Mouse (Mus musculus) kidney, postnatal 10 days (tissue): Measurements from ENCODE around the gene Plxdc2.

Source experiments
- DNase-seq: peaks from one replicate; pipeline ENCODE4 v3.0.0; 2021; ENCODE audit warnings: mixed read lengths

Gene Plxdc2

DNA sequence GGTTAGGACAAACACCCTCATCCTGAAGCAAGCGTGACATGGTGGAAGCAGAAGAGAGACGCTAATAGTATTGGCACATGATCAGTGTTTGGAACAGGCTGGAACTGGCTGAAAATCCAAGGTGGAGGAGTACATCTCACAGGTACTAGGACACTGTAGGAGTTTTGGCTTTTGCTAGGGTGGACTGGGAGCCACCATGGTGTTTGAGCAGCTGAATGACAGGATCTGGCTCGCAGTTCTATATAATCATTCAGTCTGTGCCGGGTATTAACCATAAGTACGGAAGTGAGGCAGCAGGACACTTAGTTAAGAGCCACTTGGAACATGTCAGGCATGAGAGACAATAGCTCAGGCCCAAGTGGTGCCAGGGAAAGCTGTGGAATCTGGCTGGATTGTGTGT is 82.9 kb downstream of the Plxdc2 start:
- DNase-seq, result no peak

DNA sequence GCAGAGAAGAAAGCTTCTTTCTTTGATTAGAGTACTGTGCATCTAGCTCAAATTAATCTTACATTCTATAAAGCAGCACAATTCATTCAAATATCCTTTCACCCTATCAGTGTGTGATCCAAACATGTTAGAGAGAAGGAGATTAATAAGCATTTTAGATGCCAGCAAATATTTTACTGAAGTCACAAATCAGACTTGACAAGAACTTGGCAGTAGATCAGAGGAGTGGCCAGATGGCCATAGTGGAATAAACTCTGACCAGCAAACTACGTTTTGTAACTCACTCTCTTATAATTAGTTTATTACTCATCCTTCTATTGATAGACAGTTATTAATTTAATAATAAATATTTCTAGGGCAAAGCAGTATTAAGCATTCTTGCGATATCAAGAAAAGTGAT is 86.5 kb downstream of the Plxdc2 start:
- no peak for DNase-seq

DNA sequence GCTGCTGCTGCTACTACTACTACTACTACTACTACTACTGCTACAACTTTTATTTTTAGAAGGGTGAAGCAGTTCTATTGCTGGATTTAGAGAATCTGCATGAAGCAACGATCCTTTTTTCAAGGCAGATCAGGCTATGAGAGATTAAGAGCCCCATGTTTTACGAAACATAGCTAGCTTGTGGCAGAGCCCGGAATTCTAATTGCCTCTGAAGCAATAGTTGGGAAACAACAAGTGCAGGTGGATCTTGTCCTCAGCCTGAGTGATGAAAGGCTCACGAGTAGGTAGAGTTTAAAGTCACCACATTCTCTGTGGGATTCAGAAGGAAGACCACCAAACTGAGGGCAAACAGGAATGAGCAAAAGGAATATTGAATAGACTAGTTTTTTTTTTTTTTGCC is 91.8 kb downstream of the Plxdc2 start:
- DNase-seq, result no peak

DNA sequence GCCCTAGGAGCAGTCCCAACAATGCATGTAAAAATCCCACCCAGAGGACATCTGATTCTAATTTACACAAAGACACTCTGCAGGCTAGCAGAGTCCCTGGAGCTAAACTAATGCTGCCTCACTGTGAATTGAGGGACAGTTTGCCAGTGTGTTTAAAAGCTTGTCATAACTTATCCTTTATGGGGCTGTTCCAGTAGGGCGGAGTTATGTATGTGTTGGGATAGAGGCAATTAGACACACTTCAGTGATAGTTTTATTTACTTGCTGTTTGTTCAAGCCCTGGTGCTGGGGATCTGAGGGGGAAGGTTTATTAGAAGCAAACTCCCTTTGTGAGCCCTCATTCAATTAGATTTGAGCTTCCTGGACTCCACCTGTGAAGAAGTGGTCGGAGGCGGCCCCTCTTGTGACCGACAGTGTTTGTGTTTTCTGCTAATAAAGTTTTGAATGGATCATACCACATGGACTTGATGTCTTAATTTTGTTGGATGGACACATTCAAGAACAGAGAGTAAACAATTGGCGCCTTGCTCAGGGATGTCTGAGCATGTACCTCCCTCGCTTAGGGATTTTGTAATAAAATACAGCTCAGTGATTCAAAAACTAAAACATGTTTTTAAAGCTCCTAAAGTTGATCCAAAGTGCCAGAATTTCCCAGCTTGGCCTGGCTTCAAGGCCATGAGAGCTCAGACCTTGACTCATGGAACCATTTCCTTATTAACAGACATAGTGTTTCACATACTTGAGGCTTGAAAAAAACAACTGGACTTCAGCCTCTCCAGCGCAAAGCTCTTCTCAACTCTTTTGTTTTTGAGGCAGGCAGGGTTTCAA is 94.9 kb downstream of the Plxdc2 start:
- DNase-seq, result peak; percentile 73

DNA sequence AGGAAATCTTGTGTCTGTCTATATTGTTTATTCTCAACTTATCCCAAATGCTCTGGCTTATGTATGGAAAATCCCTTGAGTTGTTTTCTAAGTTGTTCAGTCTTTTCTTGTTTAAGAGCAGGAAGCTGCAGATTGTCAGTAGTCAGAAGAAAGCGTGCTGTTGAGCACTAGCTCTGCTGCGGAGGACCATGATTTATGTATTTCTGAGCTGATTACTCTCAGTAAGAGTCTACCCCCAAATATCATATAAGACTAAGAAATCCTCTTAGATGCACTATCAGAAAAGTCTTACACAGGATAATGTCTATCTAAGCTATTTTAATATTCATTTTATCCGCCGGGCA is 95.5 kb downstream of the Plxdc2 start:
- DNase-seq, result no peak

DNA sequence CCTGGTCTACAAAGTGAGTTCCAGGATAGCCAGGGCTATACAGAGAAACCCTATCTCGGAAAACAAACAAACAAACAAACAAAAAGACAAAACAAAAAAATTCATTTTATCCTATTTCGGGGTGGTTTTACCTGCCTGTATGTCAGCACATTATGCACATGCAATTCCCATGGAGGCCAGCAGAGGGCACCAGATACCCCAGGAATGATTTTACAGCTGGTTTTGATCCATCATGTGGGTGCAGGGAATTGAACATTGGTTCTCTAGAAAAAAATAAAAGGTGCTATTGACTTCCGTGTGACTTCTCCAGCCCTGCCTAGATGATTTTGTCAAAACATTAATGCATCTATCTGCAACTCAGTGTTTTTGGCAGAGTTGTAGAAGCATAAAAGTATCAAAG is 96.0 kb downstream of the Plxdc2 start:
- DNase-seq, result peak; percentile 26

DNA sequence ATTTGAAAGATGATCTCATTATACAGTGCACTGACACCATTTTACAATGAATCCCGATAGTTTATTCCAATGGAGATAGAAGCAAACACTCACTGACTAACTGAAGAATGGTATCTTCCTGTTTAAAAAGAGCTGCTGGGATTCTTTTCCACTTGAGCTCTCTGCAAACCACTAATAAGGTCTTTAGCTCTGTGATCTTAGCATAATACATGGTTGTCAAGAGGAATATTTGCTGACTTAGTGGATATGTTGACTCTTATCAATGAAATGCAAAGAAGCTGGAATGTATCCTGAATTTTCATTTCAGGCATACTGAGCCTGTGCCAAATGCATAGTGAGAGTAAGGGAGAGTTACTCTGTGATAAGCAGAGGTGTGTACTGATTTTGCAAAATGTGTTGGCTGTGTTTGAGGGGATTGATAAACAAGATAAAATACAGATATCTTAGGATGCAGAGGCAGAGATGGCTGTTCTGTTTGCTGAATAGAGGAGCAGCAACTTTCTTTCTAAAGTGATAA is 100.2 kb downstream of the Plxdc2 start:
- DNase-seq, result no peak

DNA sequence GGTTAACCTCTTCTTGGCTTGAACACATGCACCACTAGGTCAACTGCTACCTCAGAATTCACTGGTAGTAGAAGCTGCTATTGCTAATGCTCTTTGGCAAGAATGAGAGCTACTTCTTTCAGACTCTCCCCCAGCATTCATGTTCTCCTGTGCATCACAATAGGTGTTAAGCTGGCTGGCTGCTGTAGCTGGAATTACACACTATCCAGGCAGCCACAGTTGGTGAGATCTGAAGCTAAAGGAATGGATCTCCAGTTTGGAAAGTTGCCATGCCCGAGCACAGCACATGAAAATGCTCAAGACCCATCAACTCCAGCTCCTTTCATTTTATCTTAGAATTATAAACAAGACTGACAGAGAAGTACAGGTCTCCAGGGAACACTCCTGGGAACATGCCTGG is 103.4 kb downstream of the Plxdc2 start:
- DNase-seq, result no peak

DNA sequence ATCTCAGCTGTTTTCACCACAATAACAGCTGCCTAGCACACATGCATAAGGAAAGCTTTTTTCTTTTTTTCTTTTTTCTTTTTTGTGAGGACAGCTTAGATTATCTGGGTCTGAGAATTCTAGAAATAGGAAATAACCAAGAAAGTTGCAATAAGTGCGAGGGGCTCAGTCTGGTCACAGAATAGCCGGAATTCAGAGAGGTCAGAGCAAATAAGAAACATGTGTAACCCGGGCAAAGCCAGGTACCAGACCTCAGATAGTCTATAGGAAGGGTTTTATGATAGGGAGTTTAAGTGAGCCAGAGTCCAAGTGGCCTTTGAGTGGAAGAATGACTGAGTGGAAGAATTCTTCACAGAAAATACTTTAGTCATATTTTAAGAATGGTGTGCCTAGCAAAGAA is 114.0 kb downstream of the Plxdc2 start:
- no peak for DNase-seq

DNA sequence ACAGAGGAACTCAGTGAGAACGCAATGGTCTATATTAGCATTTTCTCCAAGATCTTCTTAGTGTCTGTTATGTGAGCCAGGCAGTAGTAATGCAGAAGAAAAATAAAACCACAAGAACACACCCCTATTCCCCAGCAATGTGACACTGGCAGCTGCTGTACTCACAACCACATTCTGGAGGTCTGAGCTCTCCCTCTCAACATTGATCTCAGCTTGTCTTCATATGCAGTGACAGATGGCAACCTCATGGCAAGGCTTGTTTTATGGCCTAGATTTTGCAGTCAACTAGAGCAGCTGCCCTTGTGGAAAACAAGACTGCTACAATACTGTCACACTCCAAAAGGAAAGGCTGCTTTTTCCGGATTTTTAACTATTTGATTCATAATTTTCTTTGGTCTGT is 127.8 kb downstream of the Plxdc2 start:
- no peak for DNase-seq

DNA sequence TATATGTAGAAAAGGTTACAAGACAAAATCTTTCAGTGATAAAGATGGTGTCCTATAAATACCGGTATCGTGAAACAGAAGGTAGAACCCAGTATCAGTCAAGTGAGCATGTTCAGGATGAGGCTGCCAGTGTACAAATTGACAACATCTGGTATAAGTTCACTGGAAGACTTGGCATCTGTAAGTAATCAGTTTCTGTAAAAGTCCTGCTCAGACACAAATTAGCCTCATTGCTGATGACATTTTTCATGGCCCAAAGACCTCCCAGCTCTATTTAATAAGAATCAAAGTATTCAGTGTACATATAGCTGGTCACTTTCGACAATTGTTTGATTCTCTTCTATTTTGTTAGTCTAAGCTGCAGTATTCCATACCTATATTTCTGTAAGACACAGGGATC is 129.9 kb downstream of the Plxdc2 start:
- DNase-seq, result no peak

DNA sequence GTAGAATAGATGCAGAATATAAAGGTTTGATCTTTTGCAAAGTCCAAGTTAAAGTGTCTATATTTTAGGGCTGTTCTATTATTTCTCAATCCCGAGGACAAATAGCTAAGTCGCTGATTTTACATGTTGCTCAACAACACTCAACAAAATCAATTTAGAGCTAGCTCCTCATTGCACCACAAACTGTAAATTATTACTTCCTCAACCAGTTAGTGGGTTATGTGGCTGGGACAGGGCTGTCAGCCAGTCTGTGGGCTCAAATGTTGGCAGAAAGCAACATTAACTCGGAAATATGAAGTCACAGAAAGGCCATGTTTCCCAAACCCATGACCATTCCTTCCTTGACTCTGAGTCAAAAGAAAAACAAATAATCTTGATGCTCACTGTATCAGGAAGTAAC is 135.1 kb downstream of the Plxdc2 start:
- peak; percentile 9 for DNase-seq

DNA sequence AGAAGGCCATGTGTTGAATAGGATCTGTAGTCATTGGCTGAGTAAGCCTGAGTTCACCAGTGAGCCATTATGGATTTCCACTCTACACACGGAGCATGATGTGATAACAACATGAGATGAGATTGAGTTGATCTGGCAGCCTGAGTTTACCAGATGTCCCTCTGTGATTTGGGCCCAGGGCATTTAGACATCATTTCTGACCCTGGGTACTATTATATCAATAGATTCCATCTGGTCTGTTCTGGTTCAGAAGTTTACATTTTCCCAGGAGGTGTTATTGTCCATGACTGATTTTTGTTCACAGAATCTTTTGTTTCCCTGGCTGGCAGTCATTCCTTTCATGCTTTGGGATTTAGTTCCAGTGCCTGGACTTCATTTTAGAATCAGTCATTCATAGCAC is 146.7 kb downstream of the Plxdc2 start:
- no peak for DNase-seq

DNA sequence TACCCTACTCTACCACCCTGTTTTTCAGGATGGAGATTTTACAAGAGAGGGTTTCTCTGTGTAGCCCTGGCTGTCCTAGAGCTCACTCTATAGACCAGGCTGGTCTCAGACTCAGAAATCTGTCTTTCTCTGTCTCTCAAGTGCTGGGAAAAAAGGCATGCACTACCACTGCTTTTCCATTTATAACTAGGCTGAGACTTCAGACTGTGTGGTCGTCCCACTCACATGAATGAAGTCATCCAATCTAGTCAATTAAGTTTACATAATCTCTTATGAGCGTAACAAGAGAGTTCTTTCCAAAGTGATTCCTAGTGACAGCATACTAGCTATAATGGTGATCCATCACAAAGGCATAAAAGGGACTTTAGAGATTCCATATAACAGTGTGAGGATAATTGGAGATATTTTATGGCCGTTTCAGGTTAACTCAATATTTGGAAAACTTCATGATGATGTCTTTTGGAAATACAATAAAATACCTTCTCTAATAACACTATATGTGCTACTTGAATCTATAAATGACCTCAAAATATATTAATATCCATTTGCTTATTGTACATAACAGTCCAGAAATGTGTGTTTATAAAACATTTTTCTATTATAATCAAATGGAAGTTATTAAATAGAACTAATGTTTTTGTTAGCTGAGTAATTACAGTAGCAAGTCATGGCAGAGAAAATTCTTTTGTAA is 151.6 kb downstream of the Plxdc2 start:
- no peak for DNase-seq

DNA sequence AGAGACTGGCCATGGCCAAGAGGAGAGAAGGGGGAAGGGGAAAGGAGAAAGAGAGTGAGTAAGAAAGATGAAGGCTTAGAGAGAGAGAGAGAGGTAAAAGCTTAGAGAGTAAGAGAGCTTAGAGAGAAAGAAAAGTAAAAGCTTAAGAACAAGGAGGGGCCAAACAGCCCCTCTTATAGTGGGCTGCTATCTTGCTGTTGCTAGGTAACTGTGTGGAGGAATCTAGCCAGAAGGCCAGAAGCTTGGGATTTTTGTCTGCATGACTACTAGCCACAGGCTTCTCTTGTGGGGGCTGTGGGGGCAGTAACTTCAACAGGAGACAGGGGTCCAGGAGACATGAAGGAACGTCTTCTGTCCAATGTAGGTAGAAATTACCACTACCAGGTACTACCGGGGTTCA is 162.0 kb downstream of the Plxdc2 start:
- DNase-seq, result no peak

DNA sequence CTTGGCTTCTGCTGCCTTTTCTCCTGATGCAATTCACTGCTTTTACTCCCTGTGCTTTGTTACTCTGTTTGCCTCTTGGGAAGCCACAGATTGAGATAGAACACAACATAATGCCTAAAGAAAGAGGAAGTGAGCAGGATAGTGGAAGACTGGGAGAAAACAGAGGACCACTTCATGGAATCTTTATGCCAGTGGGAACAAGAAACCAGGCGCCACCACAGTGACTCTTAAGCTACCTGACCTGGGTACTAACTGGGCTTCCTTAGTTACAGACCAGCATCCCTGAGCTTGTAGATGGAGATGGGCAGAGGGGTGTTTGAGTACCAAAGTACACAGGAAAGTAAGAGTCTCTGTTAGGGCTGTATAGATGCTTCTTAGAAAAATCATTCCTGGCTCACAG is 167.3 kb downstream of the Plxdc2 start:
- DNase-seq, result no peak

DNA sequence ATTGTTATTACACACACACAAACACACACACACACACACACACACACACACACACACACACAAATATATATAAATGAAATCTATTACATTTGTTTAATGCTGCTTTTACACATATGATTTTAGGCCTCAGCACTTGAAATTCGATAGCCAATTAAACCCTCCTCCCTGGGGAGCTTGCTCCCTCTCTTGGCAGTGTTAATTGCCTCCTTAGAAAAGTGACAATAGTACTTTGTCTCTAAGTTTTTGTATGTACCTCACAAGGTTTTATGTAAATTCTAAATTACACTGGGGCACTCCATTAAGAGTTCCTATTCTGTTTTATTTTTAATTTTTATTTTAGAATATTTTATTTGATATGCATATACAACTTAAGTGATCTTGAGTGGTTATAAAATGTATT is 176.1 kb downstream of the Plxdc2 start:
- no peak for DNase-seq

DNA sequence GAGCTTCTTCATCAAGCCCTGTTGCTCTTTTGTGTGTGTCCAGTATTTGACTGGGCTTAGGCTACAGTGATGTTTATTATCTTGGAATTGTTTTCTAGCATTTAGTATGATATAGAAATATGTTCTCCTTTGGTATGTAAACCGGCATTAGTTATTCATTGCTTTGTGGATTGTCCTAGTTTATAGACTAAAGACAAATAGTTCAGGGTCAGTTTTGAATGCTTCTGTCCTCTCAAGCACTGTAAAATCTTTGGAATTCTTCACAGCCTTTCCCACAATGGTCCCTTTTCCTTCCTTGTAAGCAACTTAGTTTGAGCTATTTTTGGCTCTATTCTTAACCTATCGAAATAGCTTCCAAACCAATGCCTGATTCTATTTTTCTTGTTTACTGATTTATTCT is 178.5 kb downstream of the Plxdc2 start:
- no peak for DNase-seq

DNA sequence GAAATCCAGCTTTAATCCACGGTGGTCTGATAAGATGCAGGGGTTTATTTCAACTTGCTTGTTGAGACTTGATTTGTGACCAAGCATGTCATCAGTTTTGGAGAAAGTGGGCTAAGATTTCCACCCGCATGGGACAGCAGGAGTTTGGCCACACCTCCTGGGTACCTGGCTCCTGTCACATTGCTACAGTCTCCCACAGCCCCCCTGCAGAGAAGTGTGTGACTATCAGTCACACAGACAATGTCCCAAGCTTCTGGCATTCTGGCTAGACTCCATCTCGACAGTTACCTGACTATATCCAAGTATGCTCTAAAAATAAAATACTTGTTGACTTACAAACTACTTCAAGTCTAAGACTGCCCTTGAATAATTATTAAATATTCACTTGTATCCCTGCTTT is 185.1 kb downstream of the Plxdc2 start:
- DNase-seq, result no peak

DNA sequence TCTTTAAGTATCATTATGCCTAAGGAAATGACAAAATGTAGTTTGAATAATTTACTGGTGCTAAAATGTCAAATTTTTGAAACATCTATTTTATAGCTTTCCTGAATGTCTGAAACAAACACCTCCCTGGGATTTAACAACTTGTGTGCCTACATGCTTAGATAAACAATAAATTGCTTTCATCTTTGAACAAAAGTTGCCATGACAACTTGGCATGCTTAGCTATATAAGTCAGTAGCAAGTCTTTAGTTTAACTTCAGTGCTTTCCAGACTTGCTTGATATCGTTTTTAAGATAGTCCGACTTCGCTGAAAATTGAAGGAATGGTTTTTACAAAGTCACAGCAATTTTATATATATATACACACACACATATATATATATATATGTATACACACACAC is 189.1 kb downstream of the Plxdc2 start:
- no peak for DNase-seq

DNA sequence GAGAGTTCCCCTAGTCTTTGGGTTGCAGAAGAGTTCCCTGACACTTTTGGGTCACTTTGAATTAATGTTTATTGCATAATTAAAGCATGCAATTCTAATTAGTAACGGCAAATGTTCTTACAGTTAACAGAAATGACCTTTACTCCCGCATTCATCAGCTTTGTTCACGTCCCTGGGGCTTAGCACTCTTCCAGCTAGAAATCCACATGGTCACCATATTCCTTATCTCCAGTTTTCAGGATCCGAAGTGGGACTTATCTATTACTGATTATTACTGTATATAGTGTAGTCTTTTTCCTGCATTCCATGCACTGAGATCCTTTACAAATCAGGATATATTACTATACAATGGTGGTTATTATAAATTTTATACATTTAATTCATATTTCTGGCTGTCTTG is 203.2 kb downstream of the Plxdc2 start:
- DNase-seq, result no peak

DNA sequence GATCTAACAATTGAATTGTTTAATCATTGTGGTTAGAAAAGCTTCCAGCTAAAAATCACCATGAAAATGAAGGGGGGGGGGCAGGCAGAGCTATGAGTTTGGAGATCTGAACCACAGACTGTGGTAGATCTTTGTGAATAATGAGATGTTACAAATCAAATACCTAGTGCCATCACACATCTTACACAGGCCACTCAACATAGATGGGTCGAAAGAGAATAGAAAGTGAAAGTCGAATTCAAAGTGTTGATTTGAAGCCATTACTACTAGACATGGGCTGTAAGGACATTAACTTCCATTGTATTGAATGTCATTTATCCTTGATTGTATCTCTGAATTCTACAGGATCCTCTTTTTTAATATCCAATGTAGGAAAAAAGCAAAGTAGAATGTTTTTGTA is 212.2 kb downstream of the Plxdc2 start:
- no peak for DNase-seq

DNA sequence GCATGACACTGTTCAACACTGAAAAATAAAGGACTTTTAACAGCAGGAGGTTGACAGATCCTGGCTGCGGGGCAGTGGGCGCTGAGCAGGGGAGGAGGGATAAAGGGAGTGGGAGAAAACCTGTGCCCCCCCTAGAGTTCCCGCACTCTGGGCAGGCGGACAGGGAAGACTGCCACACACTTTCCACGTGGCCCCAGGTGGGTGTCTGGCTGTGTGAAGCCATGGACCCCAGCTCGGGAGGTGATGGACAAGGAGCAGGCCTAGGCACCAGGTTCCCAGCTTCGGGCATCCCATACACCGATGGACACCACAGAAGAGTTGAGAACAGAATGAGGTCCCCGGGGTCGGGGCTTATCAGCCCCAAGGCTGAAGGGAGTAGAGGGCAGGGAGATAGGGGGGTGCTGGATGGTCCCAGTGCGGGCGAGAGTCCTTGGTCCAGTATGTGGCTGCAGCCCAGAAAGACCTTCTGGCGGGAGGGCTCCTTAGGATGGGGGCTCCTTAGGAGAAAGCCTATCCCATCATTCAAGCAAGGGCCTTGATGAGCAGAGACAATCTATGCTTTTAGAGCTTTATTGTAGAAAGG is 215.2 kb downstream of the Plxdc2 start:
- no peak for DNase-seq

DNA sequence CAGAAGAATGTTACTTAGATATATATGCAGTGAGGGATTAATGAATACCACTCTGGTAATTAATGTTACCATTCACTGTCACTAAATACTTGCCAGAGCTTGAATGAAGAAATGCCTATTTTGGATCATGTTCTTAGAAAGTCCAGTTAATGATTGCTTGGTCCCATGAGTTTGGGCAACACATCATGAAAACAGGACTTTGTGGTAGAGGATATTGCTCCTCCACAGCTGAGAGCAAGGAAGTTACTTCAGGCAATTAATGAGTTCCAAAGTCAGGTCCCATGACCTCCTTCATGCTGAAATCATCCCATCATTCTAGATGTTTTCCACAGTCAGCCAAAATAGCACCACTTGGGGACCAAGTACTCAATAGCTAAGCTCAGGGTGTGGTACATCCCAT is 220.5 kb downstream of the Plxdc2 start:
- DNase-seq, result no peak
